Mouse (Mus musculus) intestine, embryonic 14.5 days (tissue): Measurements from ENCODE around the gene Uso1. TPM values are rescaled to one million over a fixed set of nuclear protein-coding genes. Genes with fewer than 3 reads are reported as not detected.

Experiments
- ATAC-seq: fragments of 200-750 bp; cut with Nextera tagmentation; replicated peaks from 2 replicates; pipeline ENCODE4 v1.8.0; 2017; ENCODE audit warnings: low read depth, moderate number of reproducible peaks, moderate TSS enrichment, moderate library complexity; ENCODE audit not compliant: low FRiP score, low TSS enrichment
- DNase-seq: peaks from one replicate; pipeline ENCODE4 v3.0.0-alpha.2; 2018; ENCODE audit warnings: low spot score
- H3K27ac ChIP-seq: fragments of 300-500 bp; sonication (generic); 2 replicates; pipeline ENCODE4 v1.5.1; 2014; ENCODE audit warnings: low read depth, mild to moderate bottlenecking, control low read depth
- H3K27me3 ChIP-seq: fragments of 300-500 bp; sonication (generic); replicated peaks from 2 replicates; pipeline ENCODE4 v1.6.1; 2014; ENCODE audit warnings: low read length, control low read depth; ENCODE audit not compliant: control insufficient read depth, insufficient read depth
- H3K36me3 ChIP-seq: fragments of 300-500 bp; sonication (generic); 2 replicates; pipeline ENCODE4 v1.6.1; 2014; ENCODE audit warnings: low read length, control low read depth; ENCODE audit not compliant: control insufficient read depth, insufficient read depth
- H3K4me1 ChIP-seq: fragments of 300-500 bp; sonication (generic); replicated peaks from 2 replicates; pipeline ENCODE4 v1.6.1; 2014; ENCODE audit warnings: low read length, control low read depth, mixed read lengths; ENCODE audit not compliant: control insufficient read depth, insufficient read depth
- H3K4me2 ChIP-seq: fragments of 300-500 bp; sonication (generic); 2 replicates; pipeline ENCODE4 v1.6.1; 2014; ENCODE audit warnings: low read length
- H3K4me3 ChIP-seq: fragments of 300-500 bp; sonication (generic); 2 replicates; pipeline ENCODE4 v1.5.1; 2014; ENCODE audit warnings: low read depth, low read length, control low read depth, mixed read lengths
- H3K9ac ChIP-seq: fragments of 300-500 bp; sonication (generic); 2 replicates; pipeline ENCODE4 v1.6.1; 2014; ENCODE audit warnings: mild to moderate bottlenecking, low read length
- H3K9me3 ChIP-seq: fragments of 300-500 bp; sonication (generic); 2 replicates; pipeline ENCODE4 v1.6.1; 2016; ENCODE audit warnings: low read length, control low read depth; ENCODE audit not compliant: control insufficient read depth
- WGBS: fragments of 180-500 bp; shearing (Covaris S2); extraction: QIAGEN DNeasy Blood & Tissue Kit; methylation state at CpG from one replicate; pipeline ENCODE4 v1.1.7; 2014; 5-methylcytosine and 5-hydroxymethylcytosine counted together
- polyA plus RNA-seq: library from polyadenylated mRNA; unstranded; fragments of >200 nt; fragmentation: Nextera tagmentation; extraction: Ambion mirVana; gene quantifications from 2 replicates; pipeline ENCODE4 v1.2.1, GENCODE M21; 2014

Uso1 gene
- polyA plus RNA-seq, 1 experiment from 2014 or later = 30.8 TPM

- H3K27me3 ChIP-seq = no peaks in the 10 kb centered on the region
- H3K36me3 ChIP-seq = no peaks in the 10 kb centered on the region
- ATAC-seq = no peak
- no peak overlapping the region for H3K4me3 ChIP-seq
- no peak overlapping the region for H3K27ac ChIP-seq
- H3K9ac ChIP-seq = no peak overlapping the region
- H3K9me3 ChIP-seq = no peaks in the 10 kb centered on the region
- no peak for DNase-seq
- 71% methylated on average over 13 of the region's 13 CpGs for WGBS
- no peak overlapping the region for H3K4me2 ChIP-seq
- H3K4me1 ChIP-seq = peaks cover 14% of the 10 kb centered on the region
Measured at GRCm38 (mm10) chr5:92103816-92104415, 33.8 kb upstream of the Uso1 start.

GRCm38 (mm10) chr5:92106327-92107125 lies 31.2 kb upstream of the Uso1 start:
- H3K9ac ChIP-seq = no peak overlapping the region
- H3K36me3 ChIP-seq = no peaks in the 10 kb centered on the region
- no peak for ATAC-seq
- H3K4me2 ChIP-seq = no peak overlapping the region
- no peak overlapping the region for H3K27ac ChIP-seq
- 54% methylated on average over 10 of the region's 10 CpGs for WGBS
- DNase-seq = no peak
- no peak overlapping the region for H3K4me3 ChIP-seq
- no peaks in the 10 kb centered on the region for H3K27me3 ChIP-seq
- no peaks in the 10 kb centered on the region for H3K9me3 ChIP-seq
- peaks cover 14% of the 10 kb centered on the region for H3K4me1 ChIP-seq

GRCm38 (mm10) chr5:92107282-92107681 lies 30.5 kb upstream of the Uso1 start:
- DNase-seq (no peak), ATAC-seq (no peak)
- Histone ChIP-seq H3K27ac (no peak overlapping the region), H3K27me3 (no peaks in the 10 kb centered on the region), H3K4me2 (no peak overlapping the region), H3K9me3 (no peaks in the 10 kb centered on the region), H3K4me3 (no peak overlapping the region), H3K4me1 (peaks cover 14% of the 10 kb centered on the region), H3K36me3 (no peaks in the 10 kb centered on the region), H3K9ac (no peak overlapping the region)
- WGBS = 69% methylated on average over 4 of the region's 4 CpGs

- Histone ChIP-seq H3K9me3 (no peaks in the 10 kb centered on the region), H3K27ac (no peak overlapping the region), H3K36me3 (no peaks in the 10 kb centered on the region), H3K4me1 (peaks cover 9% of the 10 kb centered on the region; the same call in 1 of the 2 replicates), H3K27me3 (no peaks in the 10 kb centered on the region), H3K4me2 (no peak overlapping the region), H3K9ac (no peak overlapping the region), H3K4me3 (no peak overlapping the region)
- no peak for ATAC-seq
- WGBS = 88% methylated on average over 5 of the region's 5 CpGs
- no peak for DNase-seq
Measured at GRCm38 (mm10) chr5:92110818-92111355, 26.9 kb upstream of the Uso1 start.

- H3K27ac ChIP-seq = no peak overlapping the region
- DNase-seq (no peak), ATAC-seq (no peak)
- 0 out of 2 replicates have a peak overlapping the region, but pooled peaks have one; percentile 34 for H3K9ac ChIP-seq
- WGBS = 18% methylated on average over 6 of the region's 6 CpGs
- no peaks in the 10 kb centered on the region for H3K36me3 ChIP-seq
- H3K4me1 ChIP-seq = peaks cover 4% of the 10 kb centered on the region; the same call in 1 of the 2 replicates
- no peaks in the 10 kb centered on the region for H3K9me3 ChIP-seq
- H3K4me3 ChIP-seq = peak overlapping the region; percentile 17; the same call in 1 of the 2 replicates
- no peaks in the 10 kb centered on the region for H3K27me3 ChIP-seq
- peak overlapping the region; percentile 43 for H3K4me2 ChIP-seq
Measured at GRCm38 (mm10) chr5:92112175-92112574, 25.6 kb upstream of the Uso1 start.

- no peak overlapping the region for H3K27ac ChIP-seq
- no peaks in the 10 kb centered on the region for H3K36me3 ChIP-seq
- H3K9me3 ChIP-seq = no peaks in the 10 kb centered on the region
- peak overlapping the region; percentile 43 for H3K4me2 ChIP-seq
- H3K9ac ChIP-seq = 0 out of 2 replicates have a peak overlapping the region, but pooled peaks have one; percentile 34
- no peak for ATAC-seq
- H3K27me3 ChIP-seq = no peaks in the 10 kb centered on the region
- WGBS = 8% methylated on average over 10 of the region's 10 CpGs
- H3K4me1 ChIP-seq = peaks cover 4% of the 10 kb centered on the region; the same call in 1 of the 2 replicates
- peak; percentile 54 for DNase-seq
- H3K4me3 ChIP-seq = peak overlapping the region; percentile 17; the same call in 1 of the 2 replicates
Measured at GRCm38 (mm10) chr5:92112585-92112984, 25.2 kb upstream of the Uso1 start.

- no peak overlapping the region for H3K9ac ChIP-seq
- no peak for ATAC-seq
- H3K4me1 ChIP-seq = peaks cover 4% of the 10 kb centered on the region; the same call in 1 of the 2 replicates
- DNase-seq = no peak
- H3K27ac ChIP-seq = no peak overlapping the region
- no peaks in the 10 kb centered on the region for H3K36me3 ChIP-seq
- no peaks in the 10 kb centered on the region for H3K27me3 ChIP-seq
- H3K4me3 ChIP-seq = no peak overlapping the region
- no peaks in the 10 kb centered on the region for H3K9me3 ChIP-seq
- WGBS = 88% methylated on average over 7 of the region's 7 CpGs
- H3K4me2 ChIP-seq = no peak overlapping the region
Measured at GRCm38 (mm10) chr5:92113484-92113883, 24.3 kb upstream of the Uso1 start.

- no peak overlapping the region for H3K9ac ChIP-seq
- H3K4me3 ChIP-seq = no peak overlapping the region
- peaks cover 4% of the 10 kb centered on the region; the same call in 1 of the 2 replicates for H3K4me1 ChIP-seq
- DNase-seq = no peak
- no peaks in the 10 kb centered on the region for H3K36me3 ChIP-seq
- no peak overlapping the region for H3K4me2 ChIP-seq
- H3K9me3 ChIP-seq = no peaks in the 10 kb centered on the region
- WGBS = 92% methylated on average over 6 of the region's 6 CpGs
- no peaks in the 10 kb centered on the region for H3K27me3 ChIP-seq
- no peak overlapping the region for H3K27ac ChIP-seq
- ATAC-seq = no peak
Measured at GRCm38 (mm10) chr5:92114223-92114622, 23.5 kb upstream of the Uso1 start.
